Mouse (Mus musculus): ENCODE results near the gene Snd1.

The Snd1 gene

DNA sequence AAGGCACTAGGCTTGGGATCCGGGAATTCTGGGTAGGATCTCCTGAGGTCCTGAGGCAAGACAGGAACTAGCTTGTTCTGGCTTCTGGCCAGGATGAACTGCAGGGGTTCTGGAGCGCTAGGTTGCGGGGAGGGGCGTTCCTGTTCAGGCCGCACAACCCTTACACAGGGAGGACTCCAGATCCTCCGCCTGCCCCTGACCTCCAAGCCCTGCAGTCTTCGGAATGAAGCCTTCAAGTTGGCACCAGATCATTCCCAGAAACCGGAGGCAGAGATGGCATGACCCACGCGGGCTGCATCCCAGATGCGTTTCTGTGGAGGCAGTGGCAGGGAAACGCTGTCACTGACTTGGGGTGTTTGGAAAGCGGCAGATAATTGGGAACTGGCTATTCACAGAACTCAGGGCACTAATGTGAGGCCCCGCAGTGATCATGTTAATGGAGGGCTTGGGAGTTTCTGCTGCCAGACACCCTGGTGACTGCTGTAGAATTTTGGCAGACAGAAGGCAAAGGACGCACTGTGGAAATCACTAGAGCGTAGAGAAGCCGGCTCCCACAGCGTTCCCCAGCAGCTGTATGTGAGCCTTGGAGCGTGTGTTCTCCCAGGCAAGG is 457.5 kb downstream of the Snd1 start:
- peak in 1 of 2 experiments; percentile 38 for DNase-seq (ENCODE audit: inconsistent age in 2 of 2, low spot score in 1 of 2)

DNA sequence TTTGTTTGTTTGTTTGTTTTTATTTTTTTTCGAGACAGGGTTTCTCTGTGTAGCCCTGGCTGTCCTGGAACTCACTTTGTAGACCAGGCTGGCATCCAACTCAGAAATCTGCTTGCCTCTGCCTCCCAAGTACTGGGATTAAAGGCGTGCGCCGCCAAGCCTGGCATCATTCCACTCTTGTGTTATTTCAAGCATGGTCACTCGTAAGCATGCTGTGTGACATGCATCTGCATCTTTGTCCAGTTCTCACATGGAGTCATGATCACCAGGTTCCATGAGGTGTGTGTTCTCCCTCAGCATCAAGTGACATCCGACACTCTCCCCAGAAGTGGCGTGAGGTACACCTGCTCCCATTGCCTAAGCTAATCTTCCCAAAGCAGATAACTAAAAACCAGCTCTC is 460.8 kb downstream of the Snd1 start:
- no peak for DNase-seq (ENCODE audit: inconsistent age in 2 of 2, low spot score in 1 of 2)

DNA sequence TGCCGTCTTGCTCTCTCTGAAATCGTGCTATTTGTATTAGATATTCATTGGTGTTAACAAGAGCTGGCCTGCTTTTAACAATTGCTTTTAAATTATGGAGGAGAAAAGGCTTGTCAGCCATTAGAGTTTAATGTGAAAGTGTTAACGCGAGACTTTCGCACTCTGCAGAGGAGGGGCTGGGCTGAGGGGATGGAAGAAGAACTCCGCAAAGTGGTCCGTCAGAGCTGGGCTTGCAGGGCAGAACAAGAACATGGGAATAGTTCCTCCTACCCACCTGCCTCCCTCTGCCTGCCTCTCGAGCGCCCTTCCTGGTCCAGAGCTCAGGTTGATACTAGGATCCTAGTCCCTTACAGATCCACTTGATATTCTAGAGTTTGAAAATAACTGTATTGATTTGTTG is 472.3 kb downstream of the Snd1 start:
- DNase-seq (ENCODE audit: inconsistent age in 2 of 2, low spot score in 1 of 2) = no peak

DNA sequence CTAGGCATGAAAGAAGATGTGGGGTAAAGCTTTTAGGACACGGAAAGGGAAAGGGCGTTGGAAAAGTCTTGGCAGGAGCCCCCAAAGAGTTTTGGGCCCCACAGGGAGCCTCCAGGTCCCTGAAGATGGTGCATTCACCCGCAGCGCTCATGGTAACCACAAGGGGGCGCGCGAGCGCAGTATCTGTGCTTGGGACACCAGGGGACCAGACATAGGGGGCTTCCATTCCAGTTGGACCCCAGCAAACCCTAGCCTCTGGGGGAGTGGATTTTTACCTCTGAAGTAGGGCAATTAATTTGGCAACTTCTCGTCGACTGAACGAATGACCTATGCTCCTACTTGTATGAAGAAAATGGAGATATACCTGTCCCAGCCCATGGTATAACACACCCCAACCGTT is 474.3 kb downstream of the Snd1 start:
- peak; percentile 71 to 92 for DNase-seq (ENCODE audit: inconsistent age in 2 of 2, low spot score in 1 of 2)

DNA sequence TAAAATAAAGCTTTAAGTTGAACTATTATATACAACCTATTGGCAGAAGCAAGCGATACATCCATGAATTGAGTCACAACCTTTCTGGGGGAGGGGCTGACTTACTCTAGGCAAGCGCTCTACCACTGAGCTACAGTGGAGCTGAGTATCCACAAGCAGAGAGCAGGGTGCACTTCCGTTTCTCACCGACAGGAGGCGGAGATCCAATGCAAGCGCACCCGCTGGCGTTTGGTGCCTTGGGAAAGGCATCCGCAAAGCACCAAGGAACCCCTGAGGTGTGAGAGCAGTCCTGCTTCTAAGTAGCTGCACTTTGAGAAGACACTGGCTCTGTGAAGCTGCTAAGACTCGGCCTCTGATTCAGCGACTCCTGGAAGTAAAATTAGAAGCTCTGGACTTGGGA is 480.6 kb downstream of the Snd1 start:
- peak; percentile 56 to 79 for DNase-seq (ENCODE audit: inconsistent age in 2 of 2, low spot score in 1 of 2)

DNA sequence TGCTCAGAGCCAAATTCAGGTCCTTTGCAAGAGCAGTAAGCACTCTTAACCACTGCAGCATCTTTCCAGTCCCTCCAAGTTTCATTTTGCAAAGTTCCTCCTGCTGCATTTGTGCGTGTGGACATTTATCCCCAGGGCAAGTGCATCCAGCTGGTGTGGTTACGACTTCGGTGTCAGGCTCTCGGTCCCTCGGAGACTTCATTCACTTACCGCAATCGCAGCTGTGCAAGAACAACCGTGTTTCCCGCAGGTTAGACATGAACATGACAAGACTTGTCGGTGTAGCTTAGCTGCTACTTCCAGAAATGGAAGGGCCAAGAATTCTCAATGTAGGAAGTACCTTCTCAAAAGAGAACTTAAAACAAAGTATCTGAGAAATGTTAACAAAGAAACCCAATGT is 482.5 kb downstream of the Snd1 start:
- DNase-seq (ENCODE audit: inconsistent age in 2 of 2, low spot score in 1 of 2) = no peak

DNA sequence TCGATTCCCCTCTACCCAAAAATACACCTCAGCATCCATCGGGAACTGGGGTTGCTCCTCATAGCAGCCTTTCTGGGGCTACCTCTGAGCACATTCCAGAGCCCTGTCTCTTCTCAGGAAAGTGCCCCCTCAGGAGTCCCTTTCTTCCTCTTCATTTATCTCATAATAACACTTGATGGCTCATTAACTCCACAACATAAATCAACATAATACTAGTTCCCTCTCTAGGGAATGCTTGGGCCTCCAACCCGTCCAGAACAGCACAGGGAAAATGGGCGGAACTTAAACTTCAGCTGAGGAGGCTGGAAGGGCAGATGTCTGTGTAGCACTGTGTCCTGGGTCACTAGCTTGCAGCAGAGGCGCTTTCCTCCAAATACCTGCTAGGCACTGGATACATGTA is 488.2 kb downstream of the Snd1 start:
- DNase-seq (ENCODE audit: inconsistent age in 2 of 2, low spot score in 1 of 2) = no peak

DNA sequence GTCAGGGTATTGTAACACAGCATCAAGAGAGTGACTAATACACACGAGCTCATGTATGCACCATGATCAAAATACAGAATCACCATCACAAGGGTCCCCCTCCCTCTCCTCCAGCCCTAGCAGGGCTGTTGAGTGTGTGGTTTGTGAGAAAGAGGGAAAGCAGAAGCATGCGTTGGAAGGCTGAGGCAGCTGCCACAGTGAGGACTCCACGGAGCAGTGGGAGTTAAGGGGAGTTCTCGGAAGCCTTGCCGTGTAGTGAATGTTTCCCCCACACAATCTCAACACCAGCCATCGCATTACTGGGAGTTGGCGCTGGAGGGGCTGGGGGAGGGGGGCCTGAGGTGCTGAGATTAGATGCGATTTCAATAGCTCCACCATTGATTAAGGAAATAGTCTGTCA is 490.3 kb downstream of the Snd1 start:
- DNase-seq (ENCODE audit: inconsistent age in 2 of 2, low spot score in 1 of 2) = no peak

DNA sequence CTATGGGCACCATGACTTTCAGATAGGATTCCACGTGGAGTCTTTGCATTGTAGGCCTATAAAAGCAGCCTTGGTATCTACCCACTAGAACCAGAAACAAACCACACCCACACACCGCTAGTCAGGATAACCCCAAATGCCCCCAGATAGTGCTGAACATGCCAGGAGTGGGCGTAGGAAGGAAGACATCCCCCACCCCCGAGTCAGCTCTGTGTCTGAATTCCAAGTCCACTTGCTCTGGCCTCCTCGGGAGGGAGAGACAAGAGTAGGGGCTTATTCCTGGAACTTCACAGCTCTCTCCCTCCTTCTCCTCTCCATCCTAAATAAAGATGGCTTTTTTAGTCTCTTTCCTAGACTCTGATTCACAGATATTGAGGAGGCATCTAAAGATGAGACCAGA is 494.7 kb downstream of the Snd1 start:
- no peak for DNase-seq (ENCODE audit: inconsistent age in 2 of 2, low spot score in 1 of 2)

DNA sequence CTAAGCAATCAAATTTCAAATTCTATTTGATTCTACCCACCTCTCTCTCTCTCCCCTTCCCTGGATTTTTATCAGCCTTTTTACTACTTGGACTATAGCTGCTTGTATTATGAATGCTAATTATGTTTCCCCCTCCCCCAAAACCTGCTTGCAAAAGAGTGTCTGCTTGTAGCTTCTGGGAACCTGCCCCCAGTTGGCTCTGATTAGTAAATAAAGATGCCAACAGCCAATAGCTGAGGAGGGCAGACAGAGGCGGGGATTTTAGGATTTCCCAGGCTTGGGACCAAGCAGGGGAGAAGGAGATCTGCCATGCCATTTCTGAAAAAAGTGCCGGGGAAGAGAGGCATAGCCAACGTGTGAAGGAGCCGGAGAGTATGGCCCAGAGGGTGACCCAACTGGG is 495.8 kb downstream of the Snd1 start:
- DNase-seq (ENCODE audit: inconsistent age in 2 of 2, low spot score in 1 of 2) = no peak

DNA sequence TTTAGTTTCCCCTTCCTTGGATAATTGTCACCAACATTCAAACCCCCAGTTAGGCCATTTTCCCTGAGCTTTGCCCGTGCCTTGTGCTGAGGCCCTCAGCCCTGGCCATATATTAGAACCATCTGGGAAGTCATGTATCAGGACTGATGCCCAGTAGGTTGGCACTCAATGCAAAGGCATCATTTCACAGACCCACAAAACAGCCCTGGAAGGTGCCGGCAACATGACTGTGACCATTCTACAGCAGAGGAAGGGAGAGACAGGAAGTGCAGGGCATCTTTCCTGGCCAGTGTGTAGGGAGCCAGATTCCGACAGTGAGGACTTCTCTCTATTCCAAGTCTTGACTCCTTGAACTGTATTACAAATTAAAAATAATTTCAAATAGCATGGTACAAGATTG is 499.6 kb downstream of the Snd1 start:
- no peak for DNase-seq (ENCODE audit: inconsistent age in 2 of 2, low spot score in 1 of 2)

DNA sequence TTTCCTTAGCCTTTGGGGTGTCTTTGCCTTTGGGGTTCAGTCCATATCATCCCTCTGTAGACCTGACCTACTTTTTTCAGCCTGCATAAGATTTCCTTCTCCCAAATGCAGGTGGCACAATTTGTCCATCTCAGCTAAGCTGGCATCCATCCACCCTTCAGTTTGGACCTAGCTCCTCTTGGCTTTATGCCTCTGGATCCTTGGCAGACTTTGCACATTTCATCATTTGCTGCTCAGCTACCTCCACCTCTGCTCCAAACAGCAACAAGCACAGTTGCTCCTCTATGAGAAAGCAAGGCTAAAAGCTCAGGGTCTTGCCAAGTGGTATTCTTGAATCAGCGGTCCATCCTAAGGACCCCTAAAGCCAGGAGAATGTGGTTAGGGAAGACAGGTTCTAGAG is 500.2 kb downstream of the Snd1 start:
- DNase-seq (ENCODE audit: inconsistent age in 2 of 2, low spot score in 1 of 2) = peak; percentile 47 to 82

DNA sequence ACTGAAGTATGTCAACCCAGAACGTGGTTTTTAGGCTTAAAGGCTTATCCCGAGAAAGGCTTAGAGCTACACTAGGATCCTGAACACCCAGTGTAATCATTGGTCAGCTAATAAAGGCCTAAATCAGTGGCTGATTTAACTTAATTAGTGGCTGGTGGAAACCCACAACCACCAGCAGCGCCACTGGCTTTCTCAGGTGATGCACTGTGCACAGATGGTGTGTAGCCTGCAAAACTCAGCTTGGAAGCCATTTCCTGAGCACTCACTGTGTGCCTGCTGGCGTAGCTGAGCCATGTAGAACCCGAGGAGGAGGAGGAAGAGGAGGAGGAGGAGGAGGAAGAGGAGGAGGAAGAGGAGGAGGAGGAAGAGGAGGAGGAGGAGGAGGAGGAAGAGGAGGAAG is 503.1 kb downstream of the Snd1 start:
- no peak for DNase-seq (ENCODE audit: inconsistent age in 2 of 2, low spot score in 1 of 2)

DNA sequence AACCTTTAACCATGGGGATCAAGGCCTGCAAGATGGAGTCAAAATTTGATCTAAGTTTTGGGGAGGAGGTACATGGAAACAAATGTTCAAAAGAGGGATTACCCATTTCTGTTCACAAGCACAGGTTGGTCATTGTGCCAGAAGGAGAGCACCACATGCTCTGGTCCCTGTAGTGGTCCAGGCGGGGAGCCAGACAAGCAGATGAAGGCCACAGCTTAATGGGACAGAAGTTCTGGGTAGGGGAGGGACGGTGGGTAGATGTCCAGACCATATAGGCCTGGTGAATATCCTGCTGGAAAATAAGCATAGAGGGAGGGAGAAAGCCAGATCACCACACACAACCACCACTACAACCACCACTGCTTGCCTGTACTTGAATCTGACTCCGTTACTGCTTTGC is 503.9 kb downstream of the Snd1 start:
- DNase-seq (ENCODE audit: inconsistent age in 2 of 2, low spot score in 1 of 2) = no peak

DNA sequence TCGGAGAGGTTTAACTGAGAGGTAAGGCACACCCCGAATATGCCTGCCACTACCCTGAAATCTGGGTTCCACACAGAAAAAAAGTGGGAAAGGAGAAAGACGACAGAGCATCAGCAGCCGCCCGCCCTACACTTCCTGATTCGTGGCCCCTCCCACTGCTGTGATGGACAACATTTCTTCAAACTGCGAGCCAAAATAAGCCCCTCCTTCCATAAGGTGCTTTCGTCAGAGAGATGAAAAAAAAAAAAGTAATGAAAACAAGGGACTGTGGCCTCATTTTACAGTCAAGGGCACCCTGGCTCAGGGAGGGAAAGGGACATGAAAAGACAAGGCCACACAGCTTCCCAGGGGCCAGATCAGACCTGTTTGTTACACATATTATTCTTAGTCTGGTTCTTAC is 504.6 kb downstream of the Snd1 start:
- peak; percentile 22 to 68 for DNase-seq (ENCODE audit: inconsistent age in 2 of 2, low spot score in 1 of 2)

DNA sequence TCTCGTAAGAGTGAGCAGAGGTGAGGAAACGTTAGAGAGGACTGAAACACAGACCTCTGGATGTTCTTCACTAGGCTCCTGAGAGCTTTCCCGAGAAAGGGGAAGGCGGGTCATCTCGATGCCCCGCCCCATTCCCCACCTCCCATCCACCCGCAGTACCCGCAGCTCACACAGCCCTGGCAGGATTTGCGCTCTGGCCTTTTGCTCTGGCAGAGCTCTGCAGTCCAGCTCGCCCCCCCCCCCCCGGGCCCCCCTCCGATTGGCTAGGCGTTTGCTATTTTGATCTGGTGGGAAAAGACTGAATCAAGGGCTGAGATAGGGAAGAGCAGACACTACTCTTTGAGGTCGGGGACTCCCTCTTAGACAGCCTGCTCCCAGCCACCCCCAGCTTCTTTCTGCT is 505.3 kb downstream of the Snd1 start:
- peak; percentile 32 to 51 for DNase-seq (ENCODE audit: inconsistent age in 2 of 2, low spot score in 1 of 2)

DNA sequence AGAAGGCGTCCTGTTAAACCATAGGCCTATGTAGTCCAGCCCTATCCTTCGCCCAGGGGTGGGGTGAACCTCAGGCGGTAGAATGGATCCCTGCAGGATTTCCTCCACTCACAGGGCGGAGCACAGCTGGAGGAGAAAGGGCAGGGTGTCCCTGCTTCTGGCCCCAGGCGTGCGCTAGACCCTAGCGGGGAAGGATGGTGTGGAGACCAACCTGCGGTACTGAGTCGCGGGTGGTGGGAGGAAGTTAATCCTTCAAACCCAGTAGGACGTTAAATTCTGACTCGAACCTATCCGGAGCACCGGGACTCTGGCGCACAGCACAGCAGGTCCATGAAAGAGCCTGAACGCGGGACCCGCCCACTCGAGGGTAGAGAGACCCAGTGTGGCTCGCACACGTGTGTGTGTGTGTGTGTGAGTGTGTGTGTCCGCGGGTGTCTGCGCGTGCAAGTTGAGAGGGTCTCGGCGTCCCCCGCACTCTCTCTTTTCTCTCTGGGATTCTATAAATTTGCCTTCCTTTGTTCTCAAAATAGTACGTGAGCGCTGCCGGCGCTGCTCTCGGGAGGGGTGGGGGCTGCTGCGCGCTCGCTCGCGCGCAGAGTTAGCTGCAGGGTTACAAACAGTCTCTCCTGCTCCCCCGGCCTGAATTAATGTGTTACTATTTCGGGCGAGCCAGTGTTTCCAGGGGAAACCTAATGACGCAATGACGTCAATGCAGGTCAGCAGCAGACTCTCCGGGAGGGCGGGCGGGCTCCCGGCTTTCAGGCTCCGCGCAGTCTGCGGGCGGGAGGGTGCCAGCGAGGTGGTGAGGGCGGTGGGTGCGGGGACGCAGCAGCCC is 506.0 kb downstream of the Snd1 start:
- peak; percentile 48 to 75 for DNase-seq (ENCODE audit: inconsistent age in 2 of 2, low spot score in 1 of 2)

DNA sequence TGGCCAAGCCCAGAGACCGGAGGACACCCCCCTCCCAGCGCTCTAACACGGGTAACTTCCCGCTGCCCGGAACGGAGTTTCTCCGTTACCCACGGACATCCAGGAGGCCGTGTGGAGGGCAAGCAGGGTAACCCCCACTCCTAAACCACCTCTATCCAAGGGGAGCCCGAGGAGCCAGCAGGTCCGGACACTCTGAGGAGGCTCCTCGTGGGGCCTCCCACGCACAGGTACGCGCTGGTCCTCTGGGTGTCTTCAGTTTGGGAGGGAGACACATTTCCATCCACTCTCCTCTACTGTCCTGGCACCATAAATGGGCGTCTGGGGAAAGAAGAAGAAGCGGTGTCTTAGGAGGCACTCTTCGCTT is 506.6 kb downstream of the Snd1 start:
- DNase-seq (ENCODE audit: inconsistent age in 2 of 2, low spot score in 1 of 2) = no peak

DNA sequence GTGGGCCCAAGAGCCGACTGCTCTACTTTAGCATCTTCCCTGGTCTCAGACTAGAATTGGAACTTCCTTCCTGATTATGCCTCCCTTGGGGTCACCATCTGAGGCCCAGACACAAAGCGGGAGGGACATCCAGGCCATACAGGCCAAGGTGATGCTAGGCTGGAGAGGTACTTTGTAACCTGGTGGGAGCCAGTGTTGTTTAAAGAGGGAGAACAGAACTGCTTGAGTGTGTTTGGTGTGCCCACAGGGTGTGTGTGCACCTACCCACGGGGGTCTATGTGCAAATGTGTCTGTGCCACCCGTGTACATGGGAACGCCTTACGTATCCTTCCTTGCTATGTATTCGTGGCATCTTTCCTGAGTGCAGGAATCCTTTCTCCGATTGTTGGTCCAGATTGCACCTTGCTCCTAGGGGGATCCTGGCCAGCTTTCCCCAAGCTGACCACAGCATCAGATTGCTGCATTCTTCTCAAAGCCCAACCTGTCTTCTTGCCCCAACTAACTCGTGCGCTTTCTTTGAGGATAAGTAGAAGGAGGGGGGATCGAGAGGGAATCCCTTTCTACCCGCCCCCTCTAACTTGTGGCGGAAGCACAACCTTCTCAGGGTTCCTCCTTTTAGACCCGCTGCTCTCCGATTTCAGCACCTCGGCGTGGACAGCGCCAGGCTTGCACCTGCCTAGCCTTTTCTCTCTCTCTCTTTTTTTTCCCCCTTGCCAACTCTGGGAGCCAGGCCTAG is 507.2 kb downstream of the Snd1 start:
- peak; percentile 45 to 80 for DNase-seq (ENCODE audit: inconsistent age in 2 of 2, low spot score in 1 of 2)

DNA sequence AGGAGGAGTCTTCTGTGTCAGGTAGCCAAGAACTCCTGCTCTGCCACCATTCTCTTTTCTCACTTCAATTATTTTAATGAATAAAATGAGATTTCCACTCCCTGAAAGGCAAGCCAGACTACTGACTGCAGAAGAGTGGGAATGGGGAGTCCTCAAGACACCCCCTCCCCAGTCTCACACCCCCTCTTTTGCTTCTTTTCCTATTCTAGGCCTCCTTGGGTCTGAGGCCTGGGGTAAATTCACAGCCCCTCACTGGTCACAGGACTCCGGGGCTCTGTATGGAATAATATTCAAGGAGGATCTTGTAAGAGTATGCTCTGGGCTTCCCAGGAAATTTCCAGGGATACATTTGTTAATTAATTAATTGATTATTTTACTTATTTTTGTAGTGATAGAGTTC is 507.9 kb downstream of the Snd1 start:
- no peak for DNase-seq (ENCODE audit: inconsistent age in 2 of 2, low spot score in 1 of 2)
